Mouse (Mus musculus) lung, adult 18-20 months (tissue): ENCODE results near the gene Prss16.

Source experiments
- DNase-seq, 2 experiments: peaks; one replicate each; pipeline ENCODE4 v3.0.0; 2022; ENCODE audit warnings: mixed read lengths in 2 of 2

Gene Prss16

DNA sequence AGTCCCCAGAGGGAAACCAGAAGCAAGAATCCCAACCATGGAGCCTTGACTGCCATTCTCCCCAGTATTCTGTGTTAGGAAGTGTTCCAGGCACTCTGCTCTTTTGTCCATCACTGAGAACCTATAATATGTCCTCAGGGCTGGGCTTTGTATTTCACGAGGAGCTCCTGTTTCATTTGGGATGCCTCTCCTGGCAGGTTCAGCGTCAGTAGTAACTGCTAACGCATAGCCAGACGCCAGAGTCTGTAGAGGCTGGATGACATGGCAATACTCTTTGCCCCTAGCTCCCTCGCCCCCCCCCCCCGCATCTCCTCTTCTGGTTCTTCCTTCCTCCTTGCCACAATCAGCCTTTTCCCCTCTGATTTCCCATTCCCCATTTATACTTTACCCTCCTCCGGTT is at the start of gene Prss16:
Prss16 (minus strand) TSS at position 101 of the 400 bp plus-strand sequence.
- DNase-seq, result no peak

DNA sequence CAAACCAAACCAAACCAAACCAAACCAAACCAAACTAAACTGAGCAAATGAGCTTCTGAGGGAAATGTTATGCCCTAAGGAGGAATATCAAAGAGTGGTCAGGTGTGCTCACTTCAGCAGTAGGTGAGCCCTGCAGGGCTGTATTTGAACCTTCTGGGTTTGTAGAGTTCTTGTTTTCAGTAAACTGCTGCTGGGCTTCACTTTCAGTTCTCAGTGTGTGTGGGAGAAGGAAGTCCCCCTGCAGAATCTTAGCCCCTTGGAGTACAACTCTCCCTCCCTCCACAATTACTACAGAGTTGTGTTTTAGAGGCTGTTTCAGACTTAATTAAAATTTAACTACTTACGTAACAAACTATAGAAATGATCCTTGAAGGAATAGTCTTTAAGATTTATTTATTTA is 44.2 kb upstream of the Prss16 start:
- DNase-seq, result no peak

DNA sequence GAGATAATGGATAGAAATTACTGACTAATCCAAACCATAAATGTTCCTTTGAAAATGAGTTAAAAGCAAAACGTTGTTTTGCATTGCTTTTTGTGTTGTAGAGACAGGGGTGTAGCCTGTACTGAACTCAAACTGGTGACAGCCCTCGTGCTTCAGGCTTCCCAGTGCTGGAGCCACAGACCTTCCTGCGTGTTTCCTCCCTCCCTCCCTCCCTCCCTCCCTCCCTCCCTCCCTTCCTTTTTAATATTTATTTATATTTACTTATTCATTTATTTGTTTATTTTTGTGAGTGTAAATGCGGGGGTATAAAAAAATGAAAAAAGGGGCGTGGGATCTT is 41.9 kb upstream of the Prss16 start:
- DNase-seq, result no peak

GRCm38 (mm10) chr13:22050591-22051522 is 41.3 kb upstream of the Prss16 start:
- DNase-seq, result peak; percentile 89 to 91

DNA sequence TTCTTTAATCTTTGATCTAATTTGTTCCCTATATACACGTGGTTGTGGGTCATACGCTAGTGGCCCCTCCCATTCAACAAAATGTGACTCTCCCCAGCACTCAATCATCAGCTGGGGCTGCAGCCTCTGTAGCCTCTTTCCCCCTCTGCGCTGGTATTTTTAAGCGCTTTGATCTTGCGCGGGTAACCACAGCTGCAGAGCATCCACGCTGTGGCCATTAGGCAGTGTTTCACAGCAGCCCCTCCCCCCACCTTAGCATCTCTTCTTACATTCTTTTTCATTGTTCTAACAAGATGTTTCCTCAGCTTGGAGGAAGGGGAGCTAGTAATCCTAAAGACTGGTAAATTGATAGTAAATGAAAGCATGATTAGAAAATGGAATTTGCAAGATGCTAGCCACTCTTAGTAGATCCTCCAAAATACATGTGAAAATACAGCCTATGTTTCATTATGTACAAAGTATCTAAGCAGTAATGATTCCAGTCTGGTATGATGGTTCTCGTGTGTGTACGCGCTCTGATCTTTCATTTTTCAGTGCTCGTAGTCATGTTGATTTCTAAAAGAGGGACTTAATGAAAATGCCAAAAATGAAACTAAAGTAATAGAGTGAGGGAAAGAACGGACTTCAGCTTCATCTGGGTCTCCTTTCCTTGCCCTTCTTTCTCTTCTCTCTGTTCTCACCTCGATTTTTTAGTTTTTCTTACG is 40.3 kb upstream of the Prss16 start:
- peak in 1 of 2 experiments; percentile 14 for DNase-seq

- no peak for DNase-seq
Observed at GRCm38 (mm10) chr13:22049041-22049440, 39.5 kb upstream of the Prss16 start.

GRCm38 (mm10) chr13:22045311-22045710 is 35.8 kb upstream of the Prss16 start:
- no peak for DNase-seq

DNA sequence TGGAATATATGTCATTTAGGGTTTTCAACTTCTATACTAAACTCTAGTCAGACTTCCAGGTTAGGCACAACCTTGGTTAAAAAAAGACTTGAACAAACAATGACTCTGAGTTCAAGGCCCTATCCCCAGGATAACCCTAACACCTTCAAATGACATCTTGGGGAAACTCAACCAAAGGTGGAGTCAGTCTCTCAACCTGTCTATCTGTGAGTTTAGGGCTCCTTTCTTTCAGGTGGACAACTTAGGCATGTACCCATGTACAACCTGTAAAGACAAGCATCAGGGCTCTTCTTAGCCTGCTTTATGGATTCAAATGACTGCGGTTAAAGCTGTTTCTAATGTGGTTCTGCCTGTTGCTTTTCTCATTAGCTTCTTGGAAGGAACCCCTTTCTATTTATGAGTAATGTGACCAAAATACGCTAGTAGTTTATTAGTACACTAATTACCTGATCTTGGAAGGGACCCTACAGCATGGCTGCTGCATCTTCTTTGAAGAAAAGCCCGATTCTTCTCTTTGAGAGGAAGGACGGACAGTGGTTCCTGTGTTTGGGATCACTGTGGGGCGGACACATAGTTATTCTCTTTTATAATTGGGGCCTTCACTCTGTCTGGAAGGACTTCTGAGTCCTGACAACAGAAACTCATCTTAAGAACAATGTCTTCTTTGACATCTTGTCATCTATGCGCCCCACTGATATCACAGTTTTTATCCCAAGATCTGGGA is 35.1 kb upstream of the Prss16 start:
- DNase-seq, result no peak

DNA sequence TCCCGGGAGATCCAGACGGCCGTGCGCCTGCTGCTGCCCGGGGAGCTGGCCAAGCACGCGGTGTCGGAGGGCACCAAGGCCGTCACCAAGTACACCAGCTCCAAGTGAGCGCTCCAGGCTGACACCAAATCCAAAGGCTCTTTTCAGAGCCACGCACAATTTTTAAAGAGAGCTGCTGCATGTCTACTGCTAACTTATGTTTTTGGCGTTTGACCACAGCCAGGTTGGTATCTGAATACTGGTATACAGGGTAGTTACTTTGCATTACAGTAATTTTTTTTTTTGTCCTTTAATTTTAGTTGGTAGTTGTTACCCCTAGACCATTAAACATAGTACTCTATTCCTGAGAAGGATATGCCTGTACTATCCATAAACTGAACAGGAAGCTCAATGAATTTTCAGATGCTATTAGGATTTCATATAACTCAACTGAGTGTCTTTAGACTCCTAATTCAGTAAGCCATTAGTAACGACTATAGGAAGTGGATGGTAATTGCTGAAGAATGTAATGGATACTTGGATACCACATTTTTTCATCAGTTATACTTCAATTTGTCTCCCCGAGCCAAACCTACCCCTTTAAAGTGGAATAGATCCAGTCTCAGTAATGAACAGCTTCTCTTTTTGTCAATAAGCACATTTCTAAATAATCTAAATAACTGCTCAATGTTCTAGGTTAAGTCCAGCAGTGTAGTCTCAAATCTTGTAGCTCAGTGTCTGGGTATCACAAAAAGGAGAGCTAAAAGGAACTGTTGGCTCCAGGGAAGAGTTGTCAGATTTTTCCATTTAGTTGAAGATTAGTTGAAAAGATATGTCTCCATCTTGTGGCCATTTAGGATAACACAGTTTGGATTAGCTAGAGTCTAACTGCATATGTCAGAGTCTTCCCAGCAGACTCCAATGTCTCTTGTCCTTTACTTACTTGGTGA is 34.2 kb upstream of the Prss16 start:
- DNase-seq, result no peak

- DNase-seq, result peak; percentile 84 to 89
Observed at GRCm38 (mm10) chr13:22042568-22043502, 33.3 kb upstream of the Prss16 start, which contains the start of the genes Hist1h2ag and Hist1h2bj. Hist1h2ag (minus strand) TSS chr13:22042944. Hist1h2bj (plus strand) TSS chr13:22043214.

DNA sequence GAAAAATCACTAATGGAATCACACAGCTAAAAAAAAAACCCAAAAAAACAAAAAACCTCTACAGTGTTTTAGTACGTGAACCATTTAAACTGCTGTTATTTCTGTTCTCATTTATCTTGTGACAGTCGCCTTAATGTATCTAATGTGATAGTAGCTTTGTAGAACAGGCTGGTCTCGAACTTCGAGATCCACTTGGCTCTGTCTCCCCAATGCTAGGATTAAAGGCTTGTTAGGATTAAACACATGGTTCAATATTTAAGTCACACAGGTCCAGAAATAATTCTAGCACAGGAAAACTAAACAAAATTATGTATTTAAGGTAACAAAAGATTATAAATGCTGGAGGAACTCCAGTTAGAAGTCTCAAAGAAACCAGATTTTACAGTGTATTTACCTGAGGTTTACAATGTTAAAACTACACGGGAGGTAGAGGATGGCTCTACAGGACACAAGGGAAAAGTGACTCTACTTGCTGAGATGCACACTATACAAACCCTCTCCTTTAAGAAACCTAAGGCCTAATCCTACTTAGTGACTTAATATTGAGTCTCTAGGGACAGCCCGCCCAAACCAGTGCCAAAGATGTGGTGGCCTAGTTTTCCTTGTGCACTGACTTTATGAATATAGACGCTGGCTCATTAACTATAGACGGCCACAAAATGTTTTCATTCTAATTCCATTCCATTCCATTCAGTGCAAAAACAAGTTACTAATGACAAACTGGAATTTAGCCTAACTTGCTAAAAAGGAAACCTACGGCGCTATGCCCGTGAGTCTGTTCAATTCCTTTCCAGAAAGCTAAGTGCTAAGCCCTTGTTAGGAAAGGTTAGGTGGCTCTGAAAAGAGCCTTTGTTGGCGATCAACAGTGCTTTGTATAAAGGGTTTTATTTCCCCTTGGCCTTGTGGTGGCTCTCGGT is 32.4 kb upstream of the Prss16 start:
- DNase-seq, result no peak

DNA sequence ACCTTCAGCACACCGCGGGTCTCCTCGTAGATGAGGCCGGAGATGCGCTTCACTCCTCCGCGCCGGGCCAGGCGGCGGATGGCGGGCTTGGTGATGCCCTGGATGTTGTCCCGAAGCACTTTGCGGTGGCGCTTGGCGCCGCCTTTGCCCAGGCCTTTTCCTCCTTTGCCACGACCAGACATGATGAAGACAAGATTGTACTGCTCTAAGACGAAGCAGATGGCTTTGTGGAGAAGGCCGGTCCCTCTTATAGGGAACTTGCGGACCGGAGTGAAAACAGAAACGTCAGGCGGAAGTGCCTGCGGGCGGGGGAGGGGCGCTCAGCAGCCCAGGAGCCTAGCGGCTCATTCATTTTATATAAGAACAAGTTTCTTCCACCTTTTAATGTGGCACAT is 31.6 kb upstream of the Prss16 start, which contains the start of gene Hist1h4i:
Hist1h4i (minus strand) TSS at position 221 of the 395 bp plus-strand sequence.
- peak; percentile 92 to 93 for DNase-seq

DNA sequence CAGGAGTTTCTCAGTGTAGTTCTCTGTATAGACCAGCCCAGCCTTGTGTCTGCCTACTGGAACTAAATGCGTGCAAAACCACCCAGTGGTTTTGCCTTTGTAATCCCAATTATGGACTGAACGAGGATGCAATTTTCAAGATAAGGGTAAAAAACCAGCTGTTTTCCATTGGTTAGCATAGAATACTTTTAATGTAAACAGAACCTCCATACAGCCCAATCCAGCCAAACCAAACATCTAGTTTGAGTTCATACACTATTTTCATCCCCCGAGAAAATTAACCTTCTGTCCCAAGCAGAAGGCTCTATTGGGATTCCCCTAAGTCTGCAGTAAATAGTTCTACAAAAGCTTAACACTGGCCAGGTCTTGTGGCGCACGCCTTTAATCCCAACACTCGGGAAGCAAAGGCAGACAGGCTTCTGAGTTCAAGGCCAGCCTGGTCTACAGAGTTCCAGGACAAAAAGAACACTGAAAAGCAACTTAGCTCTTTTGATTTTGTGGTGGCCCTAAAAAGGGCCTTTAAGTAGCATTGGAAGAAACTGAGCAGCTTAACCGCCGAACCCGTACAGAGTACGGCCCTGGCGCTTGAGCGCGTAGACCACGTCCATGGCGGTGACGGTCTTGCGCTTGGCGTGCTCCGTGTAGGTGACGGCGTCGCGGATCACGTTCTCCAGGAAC is 31.1 kb upstream of the Prss16 start:
- DNase-seq, result no peak

GRCm38 (mm10) chr13:22039951-22040463 is 30.5 kb upstream of the Prss16 start:
- no peak for DNase-seq

- DNase-seq, result no peak
Observed at GRCm38 (mm10) chr13:22039364-22039763, 29.8 kb upstream of the Prss16 start.

GRCm38 (mm10) chr13:22037415-22037814 is 27.9 kb upstream of the Prss16 start:
- DNase-seq, result no peak

- no peak for DNase-seq
Observed at GRCm38 (mm10) chr13:22036986-22037385, 27.4 kb upstream of the Prss16 start.

GRCm38 (mm10) chr13:22036149-22036956 is 26.8 kb upstream of the Prss16 start:
- DNase-seq, result no peak
